Mouse (Mus musculus): Measurements from ENCODE around the gene Pmfbp1. TPM values are rescaled to one million over a fixed set of nuclear protein-coding genes. Genes with fewer than 3 reads are reported as not detected.

Pmfbp1 gene
- polyA plus RNA-seq, 1 experiment from 2014 or later, result not detected

DNA sequence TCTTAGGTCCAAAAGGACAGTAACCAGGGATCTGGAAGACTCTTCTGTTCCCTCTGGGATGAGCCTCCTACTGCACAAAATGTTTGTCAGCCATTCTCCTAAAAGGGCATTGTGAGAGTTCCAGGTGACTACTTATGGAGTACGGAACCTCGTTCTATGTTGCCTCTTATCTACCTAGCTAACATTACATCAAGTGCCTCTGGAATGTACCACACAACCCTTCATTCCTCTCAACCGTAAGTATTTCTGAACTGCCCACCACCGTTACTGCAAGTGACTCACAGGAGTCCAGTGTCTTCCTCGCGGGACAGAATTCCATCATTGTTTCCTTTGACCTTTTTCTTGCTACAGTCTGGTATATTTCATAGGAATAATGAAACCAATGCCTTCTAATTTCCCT is 1.0 kb upstream of the Pmfbp1 start:
- H3K27ac ChIP-seq (ENCODE audit: low read depth, low read length), result no peak overlapping the region
- no peak for ATAC-seq
- no peaks in the 10 kb centered on the region for H3K27me3 ChIP-seq (replicated peaks; ENCODE audit: control insufficient read depth, insufficient read depth, low read length)
- H3K9me3 ChIP-seq (ENCODE audit: control insufficient read depth), result no peaks in the 10 kb centered on the region
- no peak overlapping the region for H3K4me2 ChIP-seq (replicated peaks; ENCODE audit: low read depth)
- TF ChIP-seq CTCF (IDR thresholded peaks at IDR 0.05; ENCODE audit: low read depth), result no peak
- no peak overlapping the region for H3K9ac ChIP-seq (ENCODE audit: low read depth, low read length)
- 85% methylated on average over 6 of the region's 6 CpGs for WGBS
- H3K4me1 ChIP-seq (replicated peaks; ENCODE audit: control insufficient read depth, insufficient read depth, low read length), result no peaks in the 10 kb centered on the region
- no peak overlapping the region for H3K4me3 ChIP-seq (ENCODE audit: low read depth, low read length)
- no peaks in the 10 kb centered on the region for H3K36me3 ChIP-seq (ENCODE audit: control insufficient read depth, insufficient read depth)

DNA sequence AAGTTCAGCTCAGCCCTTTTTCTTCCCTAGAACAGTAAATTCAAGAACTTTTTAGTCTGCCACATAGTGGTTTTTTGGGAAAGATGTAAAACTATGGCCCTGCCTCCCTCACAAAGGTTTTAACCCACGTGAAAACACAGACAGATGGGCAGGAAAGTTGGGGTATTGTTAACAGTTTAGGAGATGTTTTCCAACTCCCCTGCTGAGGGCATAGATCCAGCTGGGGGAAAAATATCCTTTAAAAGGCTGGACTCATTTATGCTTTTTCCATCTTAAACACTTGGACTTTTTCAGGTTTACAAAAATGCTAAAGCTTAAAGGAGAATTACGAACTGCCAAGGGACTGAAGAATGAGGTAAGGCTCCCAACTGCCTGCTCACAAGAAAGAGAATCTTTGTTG is 774 bp downstream of the Pmfbp1 start:
- TF ChIP-seq CTCF (IDR thresholded peaks at IDR 0.05; ENCODE audit: low read depth), result no peak
- no peak for ATAC-seq
- Histone ChIP-seq H3K4me1 (replicated peaks; ENCODE audit: control insufficient read depth, insufficient read depth, low read length) (no peaks in the 10 kb centered on the region), H3K9ac (ENCODE audit: low read depth, low read length) (no peak overlapping the region), H3K9me3 (ENCODE audit: control insufficient read depth) (no peaks in the 10 kb centered on the region), H3K27ac (ENCODE audit: low read depth, low read length) (no peak overlapping the region), H3K4me3 (ENCODE audit: low read depth, low read length) (no peak overlapping the region), H3K4me2 (replicated peaks; ENCODE audit: low read depth) (no peak overlapping the region), H3K36me3 (ENCODE audit: control insufficient read depth, insufficient read depth) (no peaks in the 10 kb centered on the region), H3K27me3 (replicated peaks; ENCODE audit: control insufficient read depth, insufficient read depth, low read length) (no peaks in the 10 kb centered on the region)
- WGBS, result 66% methylated on average over 2 of the region's 2 CpGs

DNA sequence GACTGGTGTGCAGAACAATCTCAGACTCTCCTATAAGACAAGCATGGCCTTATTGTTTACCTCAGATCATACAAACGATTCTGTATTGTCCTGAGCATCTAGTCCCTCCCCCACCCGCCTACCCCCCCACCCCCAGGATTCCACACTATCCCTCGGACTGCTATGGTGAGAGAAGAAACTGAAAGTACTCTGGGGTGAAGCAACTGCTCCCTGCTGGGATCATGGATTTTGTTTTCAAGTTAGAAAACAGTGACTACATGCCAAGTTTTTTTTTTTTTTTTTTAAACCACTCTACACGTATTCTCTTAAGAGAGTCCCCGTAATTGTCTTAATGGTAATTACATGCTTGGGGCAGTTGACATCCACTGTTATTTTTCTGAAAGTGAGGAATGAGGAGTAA is 3.6 kb downstream of the Pmfbp1 start:
- TF ChIP-seq CTCF (IDR thresholded peaks at IDR 0.05; ENCODE audit: low read depth), result no peak
- Histone ChIP-seq H3K9ac (ENCODE audit: low read depth, low read length) (no peak overlapping the region), H3K9me3 (ENCODE audit: control insufficient read depth) (no peaks in the 10 kb centered on the region), H3K4me3 (ENCODE audit: low read depth, low read length) (no peak overlapping the region), H3K36me3 (ENCODE audit: control insufficient read depth, insufficient read depth) (no peaks in the 10 kb centered on the region), H3K4me2 (replicated peaks; ENCODE audit: low read depth) (no peak overlapping the region), H3K27me3 (replicated peaks; ENCODE audit: control insufficient read depth, insufficient read depth, low read length) (no peaks in the 10 kb centered on the region), H3K27ac (ENCODE audit: low read depth, low read length) (no peak overlapping the region), H3K4me1 (replicated peaks; ENCODE audit: control insufficient read depth, insufficient read depth, low read length) (no peaks in the 10 kb centered on the region)
- no peak for ATAC-seq
- WGBS, result 56% methylated on average over 5 of the region's 5 CpGs

DNA sequence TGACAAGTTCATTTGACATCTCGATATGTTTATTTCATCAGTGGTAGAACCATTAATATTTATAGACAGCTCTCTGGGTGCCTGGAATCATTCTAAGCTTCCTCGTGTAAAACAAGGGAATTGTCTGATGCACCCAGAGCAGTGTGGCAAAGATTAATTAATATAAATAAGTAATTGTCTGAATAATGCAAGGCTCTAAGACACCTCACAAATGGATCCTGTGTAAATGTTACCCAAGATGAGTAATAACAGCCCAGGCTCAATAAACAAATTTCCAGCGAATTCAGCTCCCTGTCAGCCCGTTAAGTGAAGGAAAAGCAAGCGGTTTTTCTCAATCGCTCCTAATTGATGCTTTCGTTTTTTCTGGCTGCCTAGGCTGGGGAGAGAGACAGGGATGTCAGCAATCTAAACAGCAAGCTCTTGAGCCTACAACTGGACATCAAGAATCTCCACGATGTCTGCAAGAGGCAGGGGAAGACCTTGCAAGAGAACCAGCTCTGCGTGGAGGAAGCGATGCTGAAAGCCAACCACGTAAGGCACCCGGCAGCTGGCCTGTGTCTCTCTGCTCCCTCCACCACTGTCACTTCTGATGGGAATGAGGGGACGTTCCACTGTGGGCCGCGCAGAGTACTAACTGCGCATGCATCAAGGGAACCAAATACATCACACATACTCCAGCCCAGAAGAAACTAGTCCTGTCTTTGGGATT is 5.3 kb downstream of the Pmfbp1 start:
- no peaks in the 10 kb centered on the region for H3K36me3 ChIP-seq (ENCODE audit: control insufficient read depth, insufficient read depth)
- TF ChIP-seq CTCF (IDR thresholded peaks at IDR 0.05; ENCODE audit: low read depth), result no peak
- no peak overlapping the region for H3K27ac ChIP-seq (ENCODE audit: low read depth, low read length)
- no peak overlapping the region for H3K9ac ChIP-seq (ENCODE audit: low read depth, low read length)
- H3K4me3 ChIP-seq (ENCODE audit: low read depth, low read length), result no peak overlapping the region
- H3K4me2 ChIP-seq (replicated peaks; ENCODE audit: low read depth), result peak overlapping the region; percentile 21; the same call in 1 of the 2 replicates
- WGBS, result 64% methylated on average over 16 of the region's 16 CpGs
- no peaks in the 10 kb centered on the region for H3K27me3 ChIP-seq (replicated peaks; ENCODE audit: control insufficient read depth, insufficient read depth, low read length)
- H3K4me1 ChIP-seq (replicated peaks; ENCODE audit: control insufficient read depth, insufficient read depth, low read length), result no peaks in the 10 kb centered on the region
- no peaks in the 10 kb centered on the region for H3K9me3 ChIP-seq (ENCODE audit: control insufficient read depth)
- ATAC-seq, result no peak

DNA sequence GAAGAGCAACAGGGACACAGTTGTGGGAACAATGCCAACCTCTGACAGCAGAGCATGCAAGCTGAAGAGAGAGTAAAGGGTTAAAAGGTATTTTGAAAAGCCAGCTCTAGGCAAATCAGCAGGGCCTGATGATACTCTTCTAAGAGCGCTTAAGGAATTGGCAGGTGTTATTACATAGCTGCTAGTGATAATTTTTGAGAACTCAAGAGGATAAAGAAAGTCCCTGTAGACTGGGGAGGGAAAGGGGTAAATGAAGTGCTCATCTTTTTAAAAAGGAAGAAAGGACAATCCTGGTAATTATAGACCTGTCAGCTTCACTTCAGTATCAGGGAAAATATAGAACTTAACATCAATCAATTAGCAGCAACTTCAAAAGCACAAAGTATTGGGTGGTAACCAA is 9.7 kb downstream of the Pmfbp1 start:
- Histone ChIP-seq H3K4me3 (ENCODE audit: low read depth, low read length) (no peak overlapping the region), H3K9ac (ENCODE audit: low read depth, low read length) (no peak overlapping the region), H3K4me1 (replicated peaks; ENCODE audit: control insufficient read depth, insufficient read depth, low read length) (no peaks in the 10 kb centered on the region), H3K36me3 (ENCODE audit: control insufficient read depth, insufficient read depth) (no peaks in the 10 kb centered on the region), H3K27ac (ENCODE audit: low read depth, low read length) (no peak overlapping the region), H3K27me3 (replicated peaks; ENCODE audit: control insufficient read depth, insufficient read depth, low read length) (no peaks in the 10 kb centered on the region), H3K9me3 (ENCODE audit: control insufficient read depth) (no peaks in the 10 kb centered on the region), H3K4me2 (replicated peaks; ENCODE audit: low read depth) (no peak overlapping the region)
- 68% methylated on average over 1 of the region's 1 CpGs for WGBS
- TF ChIP-seq CTCF (IDR thresholded peaks at IDR 0.05; ENCODE audit: low read depth), result no peak
- no peak for ATAC-seq

DNA sequence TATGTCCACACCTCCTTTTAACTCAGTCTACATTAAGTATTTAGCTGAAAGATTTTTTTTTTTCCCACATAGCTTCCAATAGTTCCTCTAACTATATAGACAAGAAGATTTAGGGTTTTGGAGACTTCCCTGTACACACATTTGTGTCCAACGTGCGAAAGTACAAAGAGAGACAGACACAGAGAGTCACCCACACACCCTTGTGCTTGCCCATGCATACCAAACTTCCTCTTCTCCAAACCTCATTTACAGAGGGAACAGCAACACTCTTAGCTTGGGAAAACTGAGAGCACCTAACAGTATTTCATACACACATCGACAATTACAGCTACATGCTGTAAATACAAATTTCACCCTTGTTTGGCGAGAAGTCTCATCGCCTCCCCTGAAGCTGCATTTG is 11.7 kb downstream of the Pmfbp1 start:
- 87% methylated on average over 5 of the region's 5 CpGs for WGBS
- Histone ChIP-seq H3K4me3 (ENCODE audit: low read depth, low read length) (no peak overlapping the region), H3K36me3 (ENCODE audit: control insufficient read depth, insufficient read depth) (no peaks in the 10 kb centered on the region), H3K4me1 (replicated peaks; ENCODE audit: control insufficient read depth, insufficient read depth, low read length) (no peaks in the 10 kb centered on the region), H3K4me2 (replicated peaks; ENCODE audit: low read depth) (no peak overlapping the region), H3K9me3 (ENCODE audit: control insufficient read depth) (no peaks in the 10 kb centered on the region), H3K27ac (ENCODE audit: low read depth, low read length) (no peak overlapping the region), H3K27me3 (replicated peaks; ENCODE audit: control insufficient read depth, insufficient read depth, low read length) (no peaks in the 10 kb centered on the region), H3K9ac (ENCODE audit: low read depth, low read length) (no peak overlapping the region)
- no peak for ATAC-seq
- TF ChIP-seq CTCF (IDR thresholded peaks at IDR 0.05; ENCODE audit: low read depth), result no peak

DNA sequence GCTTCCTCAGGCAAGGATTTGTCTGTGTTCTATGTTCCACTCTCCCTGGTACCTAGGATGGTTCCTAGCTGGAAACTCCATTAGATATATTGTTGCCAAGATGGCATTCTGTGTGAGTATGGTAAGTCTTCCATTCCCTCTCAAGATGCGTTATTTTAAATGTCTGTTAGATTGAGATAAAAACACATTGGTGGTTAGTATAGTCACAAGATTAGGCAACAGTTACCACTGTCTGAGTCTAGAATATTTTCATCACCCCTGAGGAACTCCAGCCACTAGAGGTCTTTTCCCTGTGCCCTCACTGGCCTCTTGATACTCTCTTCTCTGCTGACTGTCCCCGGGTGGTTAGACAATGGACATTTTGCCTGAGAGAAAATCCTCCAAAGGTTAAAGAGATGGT is 30.2 kb downstream of the Pmfbp1 start:
- Histone ChIP-seq H3K9ac (ENCODE audit: low read depth, low read length) (no peak overlapping the region), H3K27me3 (replicated peaks; ENCODE audit: control insufficient read depth, insufficient read depth, low read length) (no peaks in the 10 kb centered on the region), H3K9me3 (ENCODE audit: control insufficient read depth) (no peaks in the 10 kb centered on the region), H3K27ac (ENCODE audit: low read depth, low read length) (no peak overlapping the region), H3K4me2 (replicated peaks; ENCODE audit: low read depth) (no peak overlapping the region), H3K36me3 (ENCODE audit: control insufficient read depth, insufficient read depth) (no peaks in the 10 kb centered on the region), H3K4me3 (ENCODE audit: low read depth, low read length) (no peak overlapping the region), H3K4me1 (replicated peaks; ENCODE audit: control insufficient read depth, insufficient read depth, low read length) (no peaks in the 10 kb centered on the region)
- no peak for ATAC-seq
- TF ChIP-seq CTCF (IDR thresholded peaks at IDR 0.05; ENCODE audit: low read depth), result no peak
- WGBS, result 80% methylated on average over 2 of the region's 2 CpGs
